Mouse (Mus musculus) bone marrow macrophage, adult 2 months (primary cell): ENCODE results near the gene Rnase12.

Experiments used
- CTCF ChIP-seq: IDR thresholded peaks from 2 replicates; pipeline ENCODE4 v1.5.1; 2012; ENCODE audit warnings: low read depth, mild to moderate bottlenecking, low read length, moderate library complexity
- POLR2A ChIP-seq: IDR thresholded peaks from 2 replicates; pipeline ENCODE4 v1.6.1; 2012; ENCODE audit warnings: mild to moderate bottlenecking, low read depth, low read length, borderline replicate concordance

GRCm38 (mm10) chr14:51057401-51057831 is at the start of gene Rnase12:
- TF ChIP-seq CTCF (no peak), POLR2A (no peak)
